Mouse (Mus musculus) thymus, adult 2 months (tissue): ENCODE measurements at regions not wholly inside any gene's neighbourhood (a gene's known extent, or its start where the extent isn't known, plus 50 kb on each side); places are given as distances from the start of the nearest gene placed in this dataset.

Source experiments
- CTCF ChIP-seq: fragments of 200-500 bp; IDR thresholded peaks from 2 replicates; pipeline ENCODE4 v1.5.1; 2012; ENCODE audit warnings: mild to moderate bottlenecking, control low read depth, low read length, moderate library complexity, borderline replicate concordance; ENCODE audit not compliant: control insufficient read depth, poor library complexity, insufficient read depth; ENCODE audit errors: extremely low read depth
- POLR2A ChIP-seq: fragments of 200-500 bp; IDR thresholded peaks from 2 replicates; pipeline ENCODE4 v1.6.1; 2012; ENCODE audit warnings: mild to moderate bottlenecking, low read length, control low read depth, moderate library complexity; ENCODE audit not compliant: control insufficient read depth, poor library complexity, insufficient read depth; ENCODE audit errors: extremely low read depth

DNA sequence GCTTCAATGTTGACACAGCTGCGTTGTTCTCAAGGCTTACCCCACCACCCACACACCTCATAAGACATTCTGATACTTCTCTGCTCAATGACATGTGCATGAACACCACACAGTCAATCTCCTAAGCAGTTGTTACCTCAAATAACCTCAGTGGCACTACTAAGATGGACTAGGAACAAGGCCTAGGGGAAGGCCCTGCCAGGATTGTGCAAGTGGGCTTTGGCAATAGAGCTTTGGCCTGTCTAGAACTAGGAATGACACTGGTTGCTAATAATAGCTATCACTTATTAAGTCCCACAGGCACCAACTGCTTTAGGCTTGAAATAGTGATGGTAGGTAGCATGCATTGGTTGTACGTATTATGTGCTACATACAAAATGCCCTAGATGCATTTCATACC, 169.7 kb upstream of the Nabp1 start:
- TF ChIP-seq CTCF (no peak), POLR2A (no peak)
